Mouse (Mus musculus): ENCODE data around the gene Fem1b. TPM values are rescaled to one million over a fixed set of nuclear protein-coding genes. Genes with fewer than 3 reads are reported as not detected.
A peak's percentile ranks its signal among the peaks of the same experiment; 100 is the strongest.
"Not testable (repeated sequence)": the region's sequence is repeated elsewhere in the genome, so short reads cannot be mapped to it uniquely, and the experiment has no call there.

Gene Fem1b
- 44.1 and 49.0 TPM in 2 replicates for polyA plus RNA-seq (2015; fragmentation: Nextera tagmentation; extraction: Ambion mirVana)

- H3K4me1 ChIP-seq, result peaks cover 35% of the 10 kb centered on the region
- no peaks in the 10 kb centered on the region for H3K27me3 ChIP-seq
- WGBS, result 1% methylated on average over 60 of the region's 68 CpGs
- H3K4me3 ChIP-seq, result peak within 1 kb of the TSS; percentile 99
- H3K36me3 ChIP-seq, result no peaks in the 10 kb centered on the region
- ATAC-seq (replicated peaks), result peak; percentile 92
- H3K4me2 ChIP-seq (replicated peaks), result peak within 1 kb of the TSS; percentile 73
- peak within 1 kb of the TSS; percentile 98 for H3K27ac ChIP-seq (replicated peaks)
- H3K9ac ChIP-seq (replicated peaks), result peak within 1 kb of the TSS; percentile 98
- no peaks in the 10 kb centered on the region for H3K9me3 ChIP-seq
These were observed at the start of gene Fem1b for GRCm38 (mm10) chr9:62811516-62812121. TSS of gene Fem1b (minus strand) at chr9:62811934.

GRCm38 (mm10) chr9:62860866-62861265 is 49.1 kb upstream of the Fem1b start:
- Histone ChIP-seq H3K4me1 (peaks cover 9% of the 10 kb centered on the region), H3K9me3 (no peaks in the 10 kb centered on the region), H3K4me3 (no peak overlapping the region), H3K27me3 (no peaks in the 10 kb centered on the region), H3K4me2 (replicated peaks) (no peak overlapping the region), H3K9ac (replicated peaks) (no peak overlapping the region), H3K27ac (replicated peaks) (no peak overlapping the region), H3K36me3 (no peaks in the 10 kb centered on the region)
- WGBS, result 49% methylated on average over 4 of the region's 4 CpGs
- no peak for ATAC-seq (replicated peaks)

DNA sequence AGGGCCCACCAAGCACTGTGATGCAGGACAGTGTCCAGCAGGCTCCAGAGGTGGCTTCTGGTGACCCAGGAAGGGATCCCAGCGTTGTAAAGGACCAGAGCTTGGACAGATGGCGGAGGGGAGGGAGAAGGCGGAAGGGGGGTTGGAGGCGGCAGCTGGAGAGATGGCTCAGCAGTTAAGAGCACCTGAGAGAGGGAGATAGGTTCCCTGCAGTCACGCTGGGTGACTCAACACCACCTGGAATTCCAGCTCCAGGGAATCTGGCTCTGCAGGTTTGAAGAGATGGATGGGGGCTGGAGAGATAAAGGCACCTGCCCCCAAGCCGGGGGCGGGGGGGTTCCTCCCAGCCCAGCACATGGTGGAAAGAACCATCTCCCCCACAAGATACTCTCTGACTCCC is 48.4 kb upstream of the Fem1b start:
- not testable (repeated sequence) for H3K27me3 ChIP-seq; H3K4me3 ChIP-seq; H3K9me3 ChIP-seq; H3K9ac ChIP-seq (replicated peaks); H3K27ac ChIP-seq (replicated peaks); ATAC-seq (replicated peaks); H3K4me1 ChIP-seq; H3K36me3 ChIP-seq; H3K4me2 ChIP-seq (replicated peaks)
- 74% methylated on average over 7 of the region's 7 CpGs for WGBS

- no peak for ATAC-seq (replicated peaks)
- Histone ChIP-seq H3K4me2 (replicated peaks) (no peak overlapping the region), H3K9ac (replicated peaks) (no peak overlapping the region), H3K27ac (replicated peaks) (no peak overlapping the region), H3K4me1 (peaks cover 9% of the 10 kb centered on the region), H3K4me3 (no peak overlapping the region), H3K36me3 (no peaks in the 10 kb centered on the region), H3K27me3 (no peaks in the 10 kb centered on the region), H3K9me3 (no peaks in the 10 kb centered on the region)
- WGBS, result 54% methylated on average over 8 of the region's 8 CpGs
These were observed 46.7 kb upstream of the Fem1b start for GRCm38 (mm10) chr9:62858266-62859019.

- ATAC-seq (replicated peaks), result no peak
- 50% methylated on average over 20 of the region's 20 CpGs for WGBS
These were observed 46.1 kb upstream of the Fem1b start, which contains the start of gene Calml4 for GRCm38 (mm10) chr9:62857719-62858261. TSS of gene Calml4 (plus strand) at chr9:62858080.

DNA sequence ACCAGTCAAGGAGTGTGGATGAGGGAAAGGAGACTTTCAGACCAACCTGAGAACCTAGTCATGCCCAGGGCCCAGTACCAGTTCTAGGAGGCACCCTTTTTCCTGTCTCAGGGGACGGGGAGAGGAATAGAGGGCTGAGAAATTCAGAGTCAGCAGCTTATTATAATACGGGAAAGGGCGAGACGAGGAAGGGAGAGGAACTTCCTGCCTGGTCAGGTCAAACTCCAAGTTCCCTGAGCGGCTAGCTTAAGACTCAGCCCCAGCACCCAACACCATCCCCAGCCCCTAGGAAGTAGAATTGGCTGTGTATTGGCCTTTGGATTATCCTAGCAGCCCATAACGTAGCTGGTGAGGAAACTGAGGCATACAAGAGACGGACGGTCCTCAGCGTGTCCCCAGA is 45.5 kb upstream of the Fem1b start:
- Histone ChIP-seq H3K9ac (replicated peaks) (no peak overlapping the region), H3K9me3 (no peaks in the 10 kb centered on the region), H3K27me3 (no peaks in the 10 kb centered on the region), H3K36me3 (no peaks in the 10 kb centered on the region), H3K4me1 (peaks cover 9% of the 10 kb centered on the region), H3K27ac (replicated peaks) (no peak overlapping the region), H3K4me2 (replicated peaks) (no peak overlapping the region), H3K4me3 (no peak overlapping the region)
- no peak for ATAC-seq (replicated peaks)
- WGBS, result 89% methylated on average over 9 of the region's 9 CpGs

More at GRCm38 (mm10) chr9:62857719-62858261, 46.1 kb upstream of the Fem1b start, which contains the start of gene Calml4:
- no peaks in the 10 kb centered on the region for H3K27me3 ChIP-seq
- peaks cover 9% of the 10 kb centered on the region for H3K4me1 ChIP-seq
- H3K27ac ChIP-seq (replicated peaks), result no peak within 1 kb of the TSS
- no peaks in the 10 kb centered on the region for H3K36me3 ChIP-seq
- H3K9me3 ChIP-seq, result no peaks in the 10 kb centered on the region
- no peak within 1 kb of the TSS for H3K4me2 ChIP-seq (replicated peaks)
- no peak within 1 kb of the TSS for H3K4me3 ChIP-seq
- H3K9ac ChIP-seq (replicated peaks), result no peak within 1 kb of the TSS

DNA sequence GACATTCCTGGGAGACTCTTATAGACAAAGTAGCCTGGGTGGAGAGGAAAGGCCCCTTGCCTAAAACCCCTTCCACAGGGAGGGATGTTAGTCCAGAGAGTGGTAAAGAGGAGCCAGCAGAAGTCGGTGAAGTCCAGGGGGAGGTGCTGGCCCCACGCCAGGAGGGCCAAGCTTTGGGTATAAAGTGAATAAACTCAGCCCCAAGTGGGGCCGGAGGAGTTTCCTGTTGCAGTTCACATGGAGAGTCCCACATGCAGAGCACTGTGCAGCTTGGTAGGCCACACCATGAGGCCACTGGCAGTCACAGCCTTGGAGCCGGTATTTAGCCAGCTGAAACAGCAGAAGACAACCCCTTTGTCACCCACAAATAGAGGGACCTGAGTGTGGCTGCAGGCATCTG is 42.7 kb upstream of the Fem1b start:
- no peak overlapping the region for H3K27ac ChIP-seq (replicated peaks)
- WGBS, result 49% methylated on average over 4 of the region's 4 CpGs

GRCm38 (mm10) chr9:62851571-62851970 is 39.8 kb upstream of the Fem1b start:
- WGBS, result 61% methylated on average over 2 of the region's 2 CpGs
- no peak overlapping the region for H3K9ac ChIP-seq (replicated peaks)
- no peak overlapping the region for H3K4me2 ChIP-seq (replicated peaks)
- no peak overlapping the region for H3K4me3 ChIP-seq
- no peaks in the 10 kb centered on the region for H3K4me1 ChIP-seq
- H3K27ac ChIP-seq (replicated peaks), result no peak overlapping the region
- no peaks in the 10 kb centered on the region for H3K36me3 ChIP-seq
- no peaks in the 10 kb centered on the region for H3K9me3 ChIP-seq
- no peaks in the 10 kb centered on the region for H3K27me3 ChIP-seq
- ATAC-seq (replicated peaks), result no peak

More for the DNA sequence above, 42.7 kb upstream of the Fem1b start:
- no peaks in the 10 kb centered on the region for H3K36me3 ChIP-seq
- H3K9ac ChIP-seq (replicated peaks), result no peak overlapping the region
- no peak overlapping the region for H3K4me2 ChIP-seq (replicated peaks)
- no peak for ATAC-seq (replicated peaks)
- peaks cover 9% of the 10 kb centered on the region for H3K4me1 ChIP-seq
- no peaks in the 10 kb centered on the region for H3K9me3 ChIP-seq
- no peak overlapping the region for H3K4me3 ChIP-seq
- no peaks in the 10 kb centered on the region for H3K27me3 ChIP-seq

- WGBS, result 86% methylated on average over 3 of the region's 3 CpGs
- Histone ChIP-seq H3K9me3 (no peaks in the 10 kb centered on the region), H3K9ac (replicated peaks) (no peak overlapping the region), H3K4me3 (no peak overlapping the region), H3K36me3 (no peaks in the 10 kb centered on the region), H3K27ac (replicated peaks) (no peak overlapping the region), H3K4me2 (replicated peaks) (no peak overlapping the region), H3K27me3 (no peaks in the 10 kb centered on the region), H3K4me1 (no peaks in the 10 kb centered on the region)
- no peak for ATAC-seq (replicated peaks)
These were observed 36.9 kb upstream of the Fem1b start for GRCm38 (mm10) chr9:62848641-62849040.

- Histone ChIP-seq H3K4me3 (no peak overlapping the region), H3K4me1 (no peaks in the 10 kb centered on the region), H3K36me3 (no peaks in the 10 kb centered on the region), H3K9me3 (no peaks in the 10 kb centered on the region), H3K27ac (replicated peaks) (no peak overlapping the region), H3K4me2 (replicated peaks) (no peak overlapping the region), H3K9ac (replicated peaks) (no peak overlapping the region), H3K27me3 (no peaks in the 10 kb centered on the region)
- ATAC-seq (replicated peaks), result peak; percentile 73
- WGBS, result 0% methylated on average over 3 of the region's 3 CpGs
These were observed 36.0 kb upstream of the Fem1b start for GRCm38 (mm10) chr9:62847694-62848093.

DNA sequence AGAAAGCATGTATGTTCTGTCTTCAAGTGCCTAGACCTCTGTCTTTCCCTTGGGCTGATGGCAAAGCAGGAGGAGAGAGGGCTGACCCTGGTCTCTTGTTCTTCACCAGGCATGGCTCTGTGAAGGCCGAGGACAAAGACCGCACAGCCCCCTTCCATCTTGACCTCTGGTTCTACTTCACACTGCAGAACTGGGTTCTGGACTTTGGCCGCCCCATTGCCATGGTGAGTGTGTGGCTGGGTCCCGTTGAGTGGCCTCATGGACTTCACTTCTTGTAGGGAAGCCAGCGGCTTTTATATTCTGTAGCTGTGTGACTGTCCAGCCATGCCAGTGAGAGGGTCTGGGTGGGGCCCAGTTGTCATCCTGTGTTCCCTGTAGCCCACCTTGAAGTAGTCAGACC is 32.7 kb upstream of the Fem1b start:
- ATAC-seq (replicated peaks), result no peak
- Histone ChIP-seq H3K27ac (replicated peaks) (no peak overlapping the region), H3K9me3 (no peaks in the 10 kb centered on the region), H3K9ac (replicated peaks) (no peak overlapping the region), H3K27me3 (no peaks in the 10 kb centered on the region), H3K4me1 (peaks cover 4% of the 10 kb centered on the region), H3K4me3 (no peak overlapping the region), H3K4me2 (replicated peaks) (no peak overlapping the region), H3K36me3 (no peaks in the 10 kb centered on the region)
- 92% methylated on average over 5 of the region's 5 CpGs for whole genome bisulfite sequencing

GRCm38 (mm10) chr9:62843356-62844024 is 31.8 kb upstream of the Fem1b start:
- Histone ChIP-seq H3K9me3 (no peaks in the 10 kb centered on the region), H3K4me3 (no peak overlapping the region), H3K9ac (replicated peaks) (no peak overlapping the region), H3K27ac (replicated peaks) (no peak overlapping the region), H3K27me3 (no peaks in the 10 kb centered on the region), H3K4me2 (replicated peaks) (no peak overlapping the region), H3K36me3 (no peaks in the 10 kb centered on the region), H3K4me1 (peaks cover 10% of the 10 kb centered on the region)
- no peak for ATAC-seq (replicated peaks)
- 74% methylated on average over 10 of the region's 10 CpGs for WGBS

Measured in forebrain, embryonic 15.5 days (tissue).